Mouse (Mus musculus) G1E (cell line): ENCODE data around the gene Gtf3c3.

Source experiments
- CTCF ChIP-seq: IDR thresholded peaks from 2 replicates; pipeline ENCODE4 v1.5.1; 2012; ENCODE audit warnings: low read depth, low read length, inconsistent platforms, mixed read lengths
- GATA1 ChIP-seq: IDR thresholded peaks from 2 replicates; pipeline ENCODE4 v1.6.1; 2012; ENCODE audit warnings: borderline replicate concordance, low read length, inconsistent platforms, mixed read lengths
- GATA2 ChIP-seq: IDR thresholded peaks from 2 replicates; pipeline ENCODE4 v1.6.1; 2012; ENCODE audit warnings: low read depth, low read length, inconsistent platforms, borderline replicate concordance
- POLR2AphosphoS5 ChIP-seq: IDR thresholded peaks from 2 replicates; pipeline ENCODE4 v1.6.1; 2012; ENCODE audit warnings: low read depth, low read length, inconsistent platforms; ENCODE audit not compliant: insufficient replicate concordance
- TAL1 ChIP-seq: conservative IDR thresholded peaks from 2 replicates; pipeline ENCODE4 v1.6.1; 2012; ENCODE audit warnings: low read depth, low read length, inconsistent platforms, mixed read lengths

- TF ChIP-seq CTCF: no peak
- TF ChIP-seq GATA1: no peak
- TF ChIP-seq GATA2: no peak
- TF ChIP-seq TAL1: no peak
- no peak for TF ChIP-seq POLR2AphosphoS5
Measured at GRCm38 (mm10) chr1:54355485-54355884, 83.3 kb downstream of the Gtf3c3 start.
